Mouse (Mus musculus): ENCODE measurements at regions not wholly inside any gene's neighbourhood (a gene's known extent, or its start where the extent isn't known, plus 50 kb on each side); places are given as distances from the start of the nearest gene placed in this dataset.

GRCm38 (mm10) chr3:149220304-149220951 is 230.1 kb upstream of the Adgrl2 start:
- DNase-seq (ENCODE audit: low spot score), result no peak

- DNase-seq (ENCODE audit: low spot score), result no peak
These were observed 229.3 kb upstream of the Adgrl2 start for GRCm38 (mm10) chr3:149219381-149220303.

GRCm38 (mm10) chr3:149217916-149218803 is 227.8 kb upstream of the Adgrl2 start:
- DNase-seq (ENCODE audit: low spot score), result no peak

GRCm38 (mm10) chr3:149216759-149217400 is 226.5 kb upstream of the Adgrl2 start:
- peak; percentile 21 for DNase-seq (ENCODE audit: low spot score)

GRCm38 (mm10) chr3:149215691-149216090 is 225.3 kb upstream of the Adgrl2 start:
- DNase-seq (ENCODE audit: low spot score), result no peak

- DNase-seq (ENCODE audit: low spot score), result no peak
These were observed 221.6 kb upstream of the Adgrl2 start for GRCm38 (mm10) chr3:149211909-149212308.

GRCm38 (mm10) chr3:149209260-149209659 is 218.9 kb upstream of the Adgrl2 start:
- no peak for DNase-seq (ENCODE audit: low spot score)

GRCm38 (mm10) chr3:149203451-149203850 is 213.1 kb upstream of the Adgrl2 start:
- DNase-seq (ENCODE audit: low spot score), result no peak

GRCm38 (mm10) chr3:149196477-149197185 is 206.3 kb upstream of the Adgrl2 start:
- DNase-seq (ENCODE audit: low spot score), result no peak

- no peak for DNase-seq (ENCODE audit: low spot score)
These were observed 200.7 kb upstream of the Adgrl2 start for GRCm38 (mm10) chr3:149190856-149191576.

- no peak for DNase-seq (ENCODE audit: low spot score)
These were observed 193.8 kb upstream of the Adgrl2 start for GRCm38 (mm10) chr3:149184136-149184551.

- no peak for DNase-seq (ENCODE audit: low spot score)
These were observed 191.7 kb upstream of the Adgrl2 start for GRCm38 (mm10) chr3:149182095-149182494.

- no peak for DNase-seq (ENCODE audit: low spot score)
These were observed 189.8 kb upstream of the Adgrl2 start for GRCm38 (mm10) chr3:149180129-149180528.

GRCm38 (mm10) chr3:149179486-149180116 is 189.2 kb upstream of the Adgrl2 start:
- DNase-seq (ENCODE audit: low spot score), result no peak

GRCm38 (mm10) chr3:149178891-149179290 is 188.5 kb upstream of the Adgrl2 start:
- no peak for DNase-seq (ENCODE audit: low spot score)

GRCm38 (mm10) chr3:149174689-149175390 is 184.5 kb upstream of the Adgrl2 start:
- no peak for DNase-seq (ENCODE audit: low spot score)

- DNase-seq (ENCODE audit: low spot score), result no peak
These were observed 183.2 kb upstream of the Adgrl2 start for GRCm38 (mm10) chr3:149173537-149173936.

- DNase-seq (ENCODE audit: low spot score), result no peak
These were observed 181.4 kb upstream of the Adgrl2 start for GRCm38 (mm10) chr3:149171766-149172165.

- no peak for DNase-seq (ENCODE audit: low spot score)
These were observed 179.8 kb upstream of the Adgrl2 start for GRCm38 (mm10) chr3:149170191-149170590.
